Mouse (Mus musculus) midbrain, embryonic 15.5 days (tissue): ENCODE results near the gene Sh3bgr. TPM values are rescaled to one million over a fixed set of nuclear protein-coding genes. Genes with fewer than 3 reads are reported as not detected.

Experiments used
- ATAC-seq: fragments of 200-750 bp; cut with Nextera tagmentation; replicated peaks from 2 replicates; pipeline ENCODE4 v1.8.0; 2017; ENCODE audit warnings: moderate TSS enrichment
- H3K27ac ChIP-seq: fragments of 300-500 bp; sonication (generic); 2 replicates; pipeline ENCODE4 v1.5.1; 2015; ENCODE audit warnings: mild to moderate bottlenecking, inconsistent platforms
- H3K27me3 ChIP-seq: fragments of 300-500 bp; sonication (generic); replicated peaks from 2 replicates; pipeline ENCODE4 v1.6.1; 2015; ENCODE audit warnings: inconsistent platforms
- H3K36me3 ChIP-seq: fragments of 300-500 bp; sonication (generic); replicated peaks from 2 replicates; pipeline ENCODE4 v1.6.1; 2015; ENCODE audit warnings: inconsistent platforms
- H3K4me1 ChIP-seq: fragments of 300-500 bp; sonication (generic); 2 replicates; pipeline ENCODE4 v1.6.1; 2015; ENCODE audit warnings: inconsistent platforms
- H3K4me2 ChIP-seq: fragments of 300-500 bp; sonication (generic); 2 replicates; pipeline ENCODE4 v1.6.1; 2015; ENCODE audit warnings: inconsistent platforms, mild to moderate bottlenecking, moderate library complexity
- H3K4me3 ChIP-seq: fragments of 300-500 bp; sonication (generic); 2 replicates; pipeline ENCODE4 v1.5.1; 2015; ENCODE audit warnings: mild to moderate bottlenecking, inconsistent platforms
- H3K9ac ChIP-seq: fragments of 300-500 bp; sonication (generic); 2 replicates; pipeline ENCODE4 v1.6.1; 2015; ENCODE audit warnings: mild to moderate bottlenecking, inconsistent platforms
- H3K9me3 ChIP-seq: fragments of 300-500 bp; sonication (generic); 2 replicates; pipeline ENCODE4 v1.6.1; 2016; ENCODE audit warnings: inconsistent platforms
- WGBS: fragments of 180-500 bp; shearing (Covaris S2); methylation state at CpG from one replicate; pipeline ENCODE4 v1.1.7; 2015; ENCODE audit warnings: mixed read lengths; 5-methylcytosine and 5-hydroxymethylcytosine counted together
- polyA plus RNA-seq: library from polyadenylated mRNA; unstranded; fragments of >200 nt; fragmentation: Nextera tagmentation; extraction: Ambion mirVana; gene quantifications from 2 replicates; pipeline ENCODE4 v1.2.1, GENCODE M21; 2015

The Sh3bgr gene
- 1.7 TPM in 2 replicates for polyA plus RNA-seq

DNA sequence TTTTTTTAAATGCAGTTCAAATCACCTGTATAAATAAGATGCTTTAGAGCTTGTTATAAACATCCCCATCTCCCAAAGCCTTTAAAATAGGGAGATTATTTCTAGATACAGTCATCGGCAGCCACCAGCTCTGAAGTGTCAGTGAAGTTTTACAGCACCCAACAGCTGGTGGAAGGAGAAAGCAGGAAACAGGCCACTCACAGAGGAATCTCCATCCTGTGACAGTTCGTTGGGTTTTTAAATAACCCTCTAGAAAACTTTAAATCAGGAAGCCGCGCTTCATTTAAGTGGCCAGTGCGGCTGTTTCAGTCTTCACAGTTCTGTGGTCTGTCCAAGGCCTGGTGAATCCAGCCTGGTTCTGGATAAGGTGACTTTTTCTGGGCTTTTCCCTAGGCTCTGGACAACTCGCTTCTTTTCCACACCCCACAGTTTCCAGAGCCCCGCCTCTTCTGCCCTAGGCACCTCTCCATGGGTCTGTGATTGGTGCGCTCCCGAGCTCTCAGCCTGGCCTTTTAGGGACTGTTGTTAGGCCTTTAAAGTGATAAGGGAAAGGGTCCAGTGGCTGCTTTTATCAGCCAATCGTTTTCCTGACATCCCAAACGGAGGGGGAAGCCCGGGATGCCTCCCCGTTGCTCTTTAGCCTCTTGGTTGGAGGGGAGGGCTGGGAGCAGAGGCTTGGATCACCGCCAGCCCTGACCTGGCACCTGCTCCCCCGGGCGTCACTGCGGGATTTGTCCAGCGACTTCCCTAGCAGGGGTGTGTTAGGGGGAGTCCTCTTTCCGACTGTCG lies at the start of gene Sh3bgr:
Gene Sh3bgr, plus strand, starts transcription at position 538 of the 789 bp plus-strand sequence.
- Histone ChIP-seq H3K9ac (no peak within 1 kb of the TSS), H3K4me3 (peak within 1 kb of the TSS; percentile 24), H3K4me2 (peak within 1 kb of the TSS; percentile 50), H3K27ac (no peak within 1 kb of the TSS), H3K27me3 (no peaks in the 10 kb centered on the region), H3K9me3 (no peaks in the 10 kb centered on the region), H3K36me3 (no peaks in the 10 kb centered on the region), H3K4me1 (peaks cover 7% of the 10 kb centered on the region)
- 0 out of 2 replicates have a peak, but pooled peaks have one; percentile 63 for ATAC-seq
- WGBS, result 10% methylated on average over 20 of the region's 20 CpGs

DNA sequence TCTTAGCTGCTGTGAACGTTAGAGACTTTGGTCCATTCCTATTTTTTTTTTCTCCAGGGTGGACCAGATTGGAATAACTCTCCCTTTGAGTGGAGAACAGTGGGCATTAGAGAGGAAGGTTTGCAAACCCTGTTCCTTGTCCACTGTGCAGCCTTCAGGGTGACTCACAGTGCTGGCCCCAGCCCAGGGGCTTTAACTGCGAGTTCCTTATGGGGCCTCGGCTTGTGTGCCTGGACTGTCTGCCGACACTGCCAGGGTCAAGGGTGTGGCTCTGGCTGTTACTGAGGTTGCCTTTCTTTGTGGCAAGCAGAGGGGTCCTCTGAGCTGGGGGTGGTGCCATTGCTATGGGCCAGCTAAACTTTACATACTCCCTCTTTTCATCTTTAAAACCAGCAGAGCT lies 49.3 kb upstream of the Sh3bgr start:
- Histone ChIP-seq H3K27ac (no peak overlapping the region), H3K4me1 (peaks cover 16% of the 10 kb centered on the region), H3K36me3 (peaks cover 6% of the 10 kb centered on the region), H3K9me3 (no peaks in the 10 kb centered on the region), H3K4me3 (no peak overlapping the region), H3K4me2 (no peak overlapping the region), H3K9ac (no peak overlapping the region), H3K27me3 (no peaks in the 10 kb centered on the region)
- 68% methylated on average over 4 of the region's 4 CpGs for WGBS
- no peak for ATAC-seq

DNA sequence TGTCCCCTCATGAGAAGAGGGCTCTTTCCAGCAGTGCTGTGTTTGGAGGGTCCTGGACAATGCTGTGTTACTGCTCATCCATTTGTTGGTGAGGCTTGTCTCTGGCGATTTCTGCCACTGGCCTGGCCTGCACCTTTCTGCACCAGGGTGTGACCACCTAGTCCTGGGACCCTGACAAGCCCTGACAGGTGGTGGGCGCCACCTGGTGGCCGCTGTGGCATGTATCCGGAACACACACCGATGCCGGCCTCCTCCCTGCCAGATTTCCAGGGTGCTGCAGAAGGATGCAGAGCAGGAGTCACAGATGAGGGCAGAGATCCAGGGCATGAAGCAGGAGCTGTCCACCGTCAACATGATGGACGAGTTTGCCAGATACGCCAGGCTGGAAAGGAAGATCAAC lies 48.7 kb upstream of the Sh3bgr start:
- peaks cover 10% of the 10 kb centered on the region for H3K4me1 ChIP-seq

DNA sequence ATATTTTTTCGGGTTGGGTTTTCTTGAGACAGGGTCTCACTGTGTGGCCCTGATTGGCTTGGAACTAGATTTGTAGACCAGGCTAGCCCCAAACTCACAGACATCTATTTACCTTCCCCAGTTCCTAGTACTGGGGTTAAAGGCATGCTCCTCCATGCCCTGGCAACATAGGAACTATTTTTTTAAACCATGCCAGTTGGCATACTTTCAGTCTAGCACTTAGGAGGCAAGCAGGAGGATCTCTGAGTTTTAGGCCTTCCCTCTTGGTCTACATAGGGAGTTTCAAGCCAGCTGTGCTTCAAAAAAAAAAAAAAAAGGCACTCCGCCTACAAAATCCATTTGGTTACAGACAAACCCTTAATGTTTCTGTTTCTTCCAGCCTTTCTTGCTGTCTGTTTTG lies 45.8 kb upstream of the Sh3bgr start:
- H3K4me3 ChIP-seq, result no peak overlapping the region
- peaks cover 17% of the 10 kb centered on the region for H3K4me1 ChIP-seq
- H3K27me3 ChIP-seq, result no peaks in the 10 kb centered on the region
- H3K9ac ChIP-seq, result no peak overlapping the region
- no peak for ATAC-seq
- 98% methylated on average over 2 of the region's 2 CpGs for WGBS
- peaks cover 6% of the 10 kb centered on the region for H3K36me3 ChIP-seq
- H3K27ac ChIP-seq, result no peak overlapping the region
- H3K4me2 ChIP-seq, result no peak overlapping the region
- no peaks in the 10 kb centered on the region for H3K9me3 ChIP-seq

More for the DNA sequence above, 48.7 kb upstream of the Sh3bgr start:
- Histone ChIP-seq H3K27ac (no peak overlapping the region), H3K9ac (no peak overlapping the region), H3K4me2 (no peak overlapping the region), H3K9me3 (no peaks in the 10 kb centered on the region), H3K36me3 (peaks cover 6% of the 10 kb centered on the region), H3K27me3 (no peaks in the 10 kb centered on the region), H3K4me3 (no peak overlapping the region)
- ATAC-seq, result no peak; the same call in 1 of the 2 replicates
- 24% methylated on average over 9 of the region's 9 CpGs for WGBS

DNA sequence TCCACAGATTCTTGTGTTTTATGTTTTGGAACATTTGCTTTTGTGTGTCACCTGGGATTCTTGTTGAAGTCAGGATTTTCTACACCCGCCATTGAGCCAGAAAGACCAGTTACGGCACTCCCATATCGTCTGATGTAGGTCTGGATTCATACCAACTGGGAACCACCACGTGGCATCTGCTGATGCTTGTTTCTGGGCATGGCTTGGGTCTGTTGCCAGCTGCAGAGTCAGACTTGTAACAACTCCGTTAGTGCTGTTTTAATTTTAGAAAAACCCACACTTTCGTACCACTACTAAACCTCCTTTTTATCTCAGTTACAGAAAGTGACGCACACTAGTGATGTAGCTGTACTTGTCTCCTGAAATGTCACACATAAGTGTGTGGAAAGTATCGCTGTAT lies 44.2 kb upstream of the Sh3bgr start:
- no peak overlapping the region for H3K4me2 ChIP-seq
- peaks cover 18% of the 10 kb centered on the region for H3K4me1 ChIP-seq
- no peak overlapping the region for H3K27ac ChIP-seq
- H3K9ac ChIP-seq, result no peak overlapping the region
- 92% methylated on average over 8 of the region's 8 CpGs for WGBS
- no peaks in the 10 kb centered on the region for H3K9me3 ChIP-seq
- H3K36me3 ChIP-seq, result peaks cover 6% of the 10 kb centered on the region
- no peaks in the 10 kb centered on the region for H3K27me3 ChIP-seq
- H3K4me3 ChIP-seq, result no peak overlapping the region
- no peak for ATAC-seq

DNA sequence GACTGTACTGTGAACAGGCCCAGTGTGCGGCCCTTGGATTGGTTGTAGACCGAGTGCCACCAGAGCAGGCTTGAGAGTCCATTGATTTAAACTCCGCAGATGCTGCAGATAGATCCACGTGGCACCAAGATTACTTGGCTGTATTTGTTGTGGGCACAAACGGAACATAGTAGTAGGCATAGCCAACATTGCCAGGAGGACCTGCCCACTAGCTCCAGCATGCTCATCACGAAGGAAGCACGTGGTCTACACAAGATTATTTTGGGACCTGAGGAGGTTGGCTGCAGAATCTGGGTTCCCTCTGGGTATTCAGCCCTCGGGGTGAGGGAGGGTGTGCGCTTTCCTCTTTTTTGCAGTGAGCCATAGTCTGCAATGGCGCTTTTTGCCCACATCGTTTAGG lies 43.1 kb upstream of the Sh3bgr start:
- no peak for ATAC-seq
- Histone ChIP-seq H3K4me1 (peaks cover 18% of the 10 kb centered on the region), H3K9ac (no peak overlapping the region), H3K4me3 (no peak overlapping the region), H3K27me3 (no peaks in the 10 kb centered on the region), H3K9me3 (no peaks in the 10 kb centered on the region), H3K36me3 (peaks cover 5% of the 10 kb centered on the region), H3K27ac (no peak overlapping the region), H3K4me2 (no peak overlapping the region)
- WGBS, result 91% methylated on average over 11 of the region's 11 CpGs

DNA sequence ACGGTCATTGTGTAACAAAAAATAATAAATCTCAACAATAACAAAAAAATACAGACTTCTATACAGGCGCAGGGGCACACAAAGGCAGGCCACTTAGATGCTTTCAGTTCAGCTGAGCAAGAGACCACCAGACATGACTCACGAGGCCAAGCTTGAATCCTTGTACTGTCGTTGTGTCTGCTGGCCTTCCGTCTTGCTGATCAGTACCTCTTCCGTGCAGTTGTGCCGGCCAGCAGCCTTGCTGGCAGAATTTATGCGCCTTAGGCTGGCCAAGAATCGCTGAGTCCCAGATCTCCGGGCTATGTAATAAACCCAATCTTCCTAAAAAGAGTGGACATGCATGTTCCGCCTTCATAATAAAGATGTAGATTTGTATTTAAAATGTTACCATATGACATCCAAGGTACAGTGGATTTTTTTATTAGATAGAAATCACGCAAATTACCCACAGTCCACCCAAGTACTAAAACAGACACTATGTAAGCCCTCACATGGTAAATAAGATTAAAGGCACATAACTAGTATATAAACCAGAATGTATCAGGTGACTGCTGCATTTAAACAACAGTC lies 41.7 kb upstream of the Sh3bgr start:
- H3K9ac ChIP-seq, result peak overlapping the region; percentile 65
- 53% methylated on average over 12 of the region's 12 CpGs for WGBS
- peaks cover 2% of the 10 kb centered on the region; the same call in 1 of the 2 replicates for H3K36me3 ChIP-seq
- H3K27me3 ChIP-seq, result no peaks in the 10 kb centered on the region
- peak overlapping the region; percentile 46 for H3K4me3 ChIP-seq
- 0 out of 2 replicates have a peak, but pooled peaks have one; percentile 18 for ATAC-seq
- H3K4me1 ChIP-seq, result peaks cover 18% of the 10 kb centered on the region
- peak overlapping the region; percentile 95 for H3K4me2 ChIP-seq
- no peaks in the 10 kb centered on the region for H3K9me3 ChIP-seq
- peak overlapping the region; percentile 83 for H3K27ac ChIP-seq

DNA sequence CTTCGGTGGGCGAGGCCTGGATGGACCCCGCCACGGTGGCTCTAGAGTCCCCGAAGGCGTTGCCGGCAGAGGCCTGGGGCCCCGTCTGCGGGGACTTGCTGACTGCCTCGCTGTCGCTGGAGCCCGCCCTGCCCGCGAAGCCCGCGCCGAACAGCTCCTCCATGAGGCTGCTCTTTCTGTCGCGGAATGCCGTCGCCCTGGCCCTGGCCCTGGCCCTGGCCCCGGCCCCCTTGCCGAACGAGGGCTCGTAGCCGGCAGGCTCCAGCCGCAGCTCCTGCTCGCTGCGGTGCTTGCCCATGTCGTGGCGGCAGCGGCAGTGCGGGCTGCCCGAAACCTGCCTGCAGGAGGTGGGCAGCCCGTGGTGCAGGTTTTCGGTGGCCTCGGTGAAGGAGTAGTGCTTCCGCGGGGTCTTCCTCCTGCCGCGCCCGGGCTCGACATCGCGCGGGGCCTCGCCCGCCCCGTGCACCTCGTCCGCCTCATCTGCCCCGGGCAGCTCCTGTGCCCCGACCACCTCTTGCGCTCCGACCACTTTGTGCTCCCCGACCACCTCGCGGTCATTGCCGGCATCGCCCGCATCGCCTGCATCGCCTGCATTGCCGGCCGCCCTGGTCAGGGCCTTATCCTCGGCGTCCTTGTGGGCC lies 41.0 kb upstream of the Sh3bgr start:
- 1% methylated on average over 63 of the region's 67 CpGs for WGBS
- Histone ChIP-seq H3K27me3 (no peaks in the 10 kb centered on the region), H3K36me3 (peaks cover 2% of the 10 kb centered on the region; the same call in 1 of the 2 replicates), H3K9ac (peak overlapping the region; percentile 65), H3K4me1 (peaks cover 18% of the 10 kb centered on the region), H3K9me3 (no peaks in the 10 kb centered on the region), H3K4me2 (peak overlapping the region; percentile 95), H3K27ac (peak overlapping the region; percentile 83), H3K4me3 (peak overlapping the region; percentile 46)
- peak; percentile 84 for ATAC-seq

DNA sequence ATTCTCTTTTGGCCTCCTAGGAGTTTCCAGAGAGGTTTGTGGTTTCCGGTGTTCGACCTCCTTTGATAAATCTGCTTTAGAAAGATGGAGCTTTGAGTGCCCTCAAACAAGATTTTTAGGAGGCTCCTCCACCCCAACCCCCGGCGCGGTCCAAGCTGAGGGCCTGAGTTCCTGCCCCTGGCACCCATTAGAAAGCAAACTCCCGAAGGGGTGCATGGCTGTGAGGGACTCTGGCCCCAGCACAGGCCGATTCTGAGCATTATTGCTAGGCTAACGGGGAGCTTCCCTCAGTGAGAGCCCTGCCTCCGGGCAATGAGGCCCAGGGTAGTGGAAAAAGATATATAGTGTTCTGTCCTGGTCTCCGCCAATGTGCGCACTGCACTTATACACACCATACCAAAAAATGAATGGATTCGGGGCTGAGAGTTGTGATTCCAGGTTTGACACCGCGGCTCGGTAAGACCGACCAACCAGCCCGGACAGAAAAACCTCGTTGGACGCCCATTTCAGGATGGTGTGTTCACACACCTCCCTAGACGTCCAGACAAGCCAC lies 40.4 kb upstream of the Sh3bgr start:
- Histone ChIP-seq H3K27me3 (no peaks in the 10 kb centered on the region), H3K4me3 (peak overlapping the region; percentile 46), H3K9me3 (no peaks in the 10 kb centered on the region), H3K4me2 (peak overlapping the region; percentile 95), H3K27ac (peak overlapping the region; percentile 83), H3K36me3 (peaks cover 2% of the 10 kb centered on the region; the same call in 1 of the 2 replicates), H3K4me1 (peaks cover 18% of the 10 kb centered on the region), H3K9ac (peak overlapping the region; percentile 65)
- 79% methylated on average over 20 of the region's 20 CpGs for WGBS
- peak; percentile 43; the same call in 1 of the 2 replicates for ATAC-seq

DNA sequence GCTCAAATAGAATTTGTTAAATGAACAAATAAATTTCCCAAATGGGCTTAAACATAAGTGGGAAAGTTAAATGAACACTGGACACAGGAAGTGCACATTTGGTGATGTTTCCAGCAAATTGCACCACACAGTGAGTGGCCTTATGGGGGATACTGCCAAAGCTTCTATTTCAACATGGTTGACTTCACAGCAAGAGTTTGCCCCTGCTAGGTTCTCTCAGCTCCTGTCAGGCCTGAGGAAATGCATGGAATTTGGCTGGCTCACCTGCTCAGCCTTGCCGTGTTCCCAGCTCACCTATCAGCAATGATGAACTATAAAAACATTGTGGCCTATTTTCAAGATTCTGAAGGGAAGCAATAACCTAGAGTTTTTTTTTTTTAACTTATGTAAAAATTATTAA lies 39.3 kb upstream of the Sh3bgr start:
- Histone ChIP-seq H3K27me3 (no peaks in the 10 kb centered on the region), H3K4me2 (no peak overlapping the region), H3K9me3 (no peaks in the 10 kb centered on the region), H3K36me3 (no peaks in the 10 kb centered on the region; the same call in 1 of the 2 replicates), H3K27ac (no peak overlapping the region), H3K9ac (no peak overlapping the region), H3K4me1 (peaks cover 18% of the 10 kb centered on the region), H3K4me3 (no peak overlapping the region)
- 93% methylated on average over 1 of the region's 1 CpGs for WGBS
- no peak for ATAC-seq

DNA sequence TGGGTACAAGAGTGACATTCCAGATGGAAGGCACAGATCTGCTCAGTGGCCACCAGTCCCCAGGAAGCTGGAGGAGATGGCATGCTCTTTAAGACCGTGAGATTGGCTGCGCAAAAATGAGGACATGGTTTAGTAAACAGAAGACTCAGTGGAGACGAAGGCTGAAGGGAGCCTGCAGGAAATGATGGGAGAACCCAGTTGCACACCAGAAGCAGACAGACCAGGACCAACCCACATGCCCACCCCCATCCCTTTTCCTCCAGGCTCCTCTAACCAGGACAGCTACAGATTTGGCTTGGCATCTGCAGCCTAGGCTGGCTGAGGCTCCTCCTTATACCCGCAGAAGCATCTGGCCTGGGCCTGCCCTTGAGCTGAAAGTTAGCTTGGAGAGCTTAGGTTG lies 38.9 kb upstream of the Sh3bgr start:
- Histone ChIP-seq H3K9me3 (no peaks in the 10 kb centered on the region), H3K4me1 (peaks cover 18% of the 10 kb centered on the region), H3K9ac (no peak overlapping the region), H3K4me2 (no peak overlapping the region), H3K36me3 (no peaks in the 10 kb centered on the region), H3K4me3 (no peak overlapping the region), H3K27me3 (no peaks in the 10 kb centered on the region), H3K27ac (no peak overlapping the region)
- ATAC-seq, result no peak
- 93% methylated on average over 4 of the region's 4 CpGs for WGBS

DNA sequence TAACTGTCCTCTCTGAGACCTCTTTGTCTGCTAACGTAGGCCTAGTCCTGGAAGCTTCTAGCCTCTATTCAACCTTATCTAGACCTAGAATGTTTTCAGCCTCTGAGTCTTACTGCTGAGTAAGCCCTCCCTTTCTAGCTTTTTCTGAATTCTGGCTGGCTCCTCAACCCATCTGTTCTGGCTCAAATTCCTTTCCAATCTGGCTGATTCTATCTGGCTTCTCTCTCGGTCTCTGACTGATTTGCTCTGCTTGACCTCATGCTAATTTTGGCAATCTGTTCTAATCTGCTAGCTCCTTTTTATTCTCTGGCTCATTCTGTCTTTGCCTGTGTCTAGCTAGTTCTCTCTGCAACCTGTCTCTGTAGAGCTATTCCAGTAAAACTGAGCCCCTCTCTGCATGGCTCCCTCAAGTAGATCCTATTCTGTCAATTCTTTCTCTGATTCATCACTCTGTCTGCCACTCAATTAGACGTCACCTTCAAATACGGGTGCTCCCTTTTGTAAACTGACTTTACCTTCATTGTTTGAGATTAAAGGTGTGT lies 34.5 kb upstream of the Sh3bgr start:
- ATAC-seq, result no peak
- Histone ChIP-seq H3K27ac (no peak overlapping the region), H3K9me3 (no peaks in the 10 kb centered on the region), H3K36me3 (no peaks in the 10 kb centered on the region), H3K9ac (no peak overlapping the region), H3K4me1 (no peaks in the 10 kb centered on the region), H3K4me2 (no peak overlapping the region), H3K27me3 (no peaks in the 10 kb centered on the region), H3K4me3 (no peak overlapping the region)
- 79% methylated on average over 4 of the region's 4 CpGs for WGBS
